Mouse (Mus musculus): ENCODE results near the gene Map3k15.

Gene Map3k15

GRCm38 (mm10) chrX:160116658-160117057, 128.4 kb downstream of the Map3k15 start:
- intact Hi-C loops (cut with DNase I) = loop anchor here (2.0 to 5.0 kb wide), 2 partner anchors 129 to 144 kb away; partner anchors contain the start of gene Map3k15

- intact Hi-C loops (cut with DNase I) = no loop called here
Observed at GRCm38 (mm10) chrX:160134136-160134843, 146.1 kb downstream of the Map3k15 start.

GRCm38 (mm10) chrX:160135719-160136118, 147.5 kb downstream of the Map3k15 start:
- intact Hi-C loops (cut with DNase I) = no loop called here

GRCm38 (mm10) chrX:160136153-160136552, 147.9 kb downstream of the Map3k15 start:
- intact Hi-C loops (cut with DNase I) = no loop called here

GRCm38 (mm10) chrX:160137177-160137860, 149.1 kb downstream of the Map3k15 start:
- intact Hi-C loops (cut with DNase I) = no loop called here

- intact Hi-C loops (cut with DNase I) = no loop called here
Observed at GRCm38 (mm10) chrX:160137861-160138717, 149.9 kb downstream of the Map3k15 start, which contains the start of gene Pdha1. Gene Pdha1, minus strand, starts transcription at chrX:160138413.

GRCm38 (mm10) chrX:160146806-160147205, 158.6 kb downstream of the Map3k15 start:
- intact Hi-C loops (cut with DNase I) = no loop called here

GRCm38 (mm10) chrX:160147406-160147805, 159.2 kb downstream of the Map3k15 start:
- intact Hi-C loops (cut with DNase I) = no loop called here

- intact Hi-C loops (cut with DNase I) = no loop called here
Observed at GRCm38 (mm10) chrX:160148859-160149258, 160.6 kb downstream of the Map3k15 start.

- intact Hi-C loops (cut with DNase I) = no loop called here
Observed at GRCm38 (mm10) chrX:160153147-160153815, 165.0 kb downstream of the Map3k15 start.

GRCm38 (mm10) chrX:160164259-160164658, 176.0 kb downstream of the Map3k15 start:
- intact Hi-C loops (cut with DNase I) = no loop called here

GRCm38 (mm10) chrX:160166246-160166985, 178.2 kb downstream of the Map3k15 start:
- intact Hi-C loops (cut with DNase I) = no loop called here

GRCm38 (mm10) chrX:160170150-160170549, 181.9 kb downstream of the Map3k15 start:
- intact Hi-C loops (cut with DNase I) = loop anchor here (10.0 kb wide), 1 partner anchor 285 kb away; no protein-coding TSS in a partner anchor

Data from adrenal gland (tissue).